Mouse (Mus musculus): ENCODE measurements around the gene Ankib1. TPM values are rescaled to one million over a fixed set of nuclear protein-coding genes. Genes with fewer than 3 reads are reported as not detected.

The Ankib1 gene
- polyA plus RNA-seq, 1 experiment from 2014 or later: 11.0 TPM

GRCm38 (mm10) chr5:3646539-3646938 is 156.2 kb downstream of the Ankib1 start:
- WGBS: 31% methylated on average over 6 of the region's 6 CpGs
- Histone ChIP-seq H3K4me3 (peak overlapping the region; percentile 96), H3K27ac (ENCODE audit: poor library complexity, severe bottlenecking) (no peak overlapping the region), H3K9ac (peak overlapping the region; percentile 95), H3K4me2 (peak overlapping the region; percentile 83), H3K36me3 (peaks cover 30% of the 10 kb centered on the region), H3K9me3 (replicated peaks) (no peaks in the 10 kb centered on the region), H3K27me3 (replicated peaks) (no peaks in the 10 kb centered on the region), H3K4me1 (replicated peaks) (peaks cover 7% of the 10 kb centered on the region)
- ATAC-seq (ENCODE audit: insufficient number of reproducible peaks, low FRiP score): no peak

GRCm38 (mm10) chr5:3645326-3645725 is 157.4 kb downstream of the Ankib1 start:
- Histone ChIP-seq H3K4me3 (no peak overlapping the region), H3K9ac (no peak overlapping the region), H3K4me2 (no peak overlapping the region), H3K27me3 (replicated peaks) (no peaks in the 10 kb centered on the region), H3K9me3 (replicated peaks) (no peaks in the 10 kb centered on the region), H3K36me3 (peaks cover 39% of the 10 kb centered on the region), H3K4me1 (replicated peaks) (peaks cover 7% of the 10 kb centered on the region), H3K27ac (ENCODE audit: poor library complexity, severe bottlenecking) (no peak overlapping the region)
- 84% methylated on average over 6 of the region's 6 CpGs for WGBS
- ATAC-seq (ENCODE audit: insufficient number of reproducible peaks, low FRiP score): no peak

GRCm38 (mm10) chr5:3644621-3645020 is 158.1 kb downstream of the Ankib1 start:
- WGBS: 92% methylated on average over 6 of the region's 6 CpGs
- Histone ChIP-seq H3K4me3 (no peak overlapping the region), H3K9ac (no peak overlapping the region), H3K9me3 (replicated peaks) (no peaks in the 10 kb centered on the region), H3K27me3 (replicated peaks) (no peaks in the 10 kb centered on the region), H3K36me3 (peaks cover 43% of the 10 kb centered on the region), H3K27ac (ENCODE audit: poor library complexity, severe bottlenecking) (no peak overlapping the region), H3K4me2 (no peak overlapping the region), H3K4me1 (replicated peaks) (peaks cover 7% of the 10 kb centered on the region)
- ATAC-seq (ENCODE audit: insufficient number of reproducible peaks, low FRiP score): no peak

Small RNA genes within 50 kb of the gene (microRNA-seq; reads per million reads assigned to microRNA genes)
- not detected for gene Gm22926
- not detected for gene Gm26238

Other genes with a start within 250 kb of the Ankib1 start
- 1.9 and 2.6 TPM in 2 replicates for gene 1700109H08Rik, start 231.4 kb downstream of the Ankib1 start, polyA plus RNA-seq (2016; fragmentation: Nextera tagmentation; extraction: Ambion mirVana)
- gene Pex1, start 206.9 kb downstream of the Ankib1 start, polyA plus RNA-seq (2016; fragmentation: Nextera tagmentation; extraction: Ambion mirVana): 12.9 and 16.9 TPM in 2 replicates
- gene Rbm48, start 206.3 kb downstream of the Ankib1 start, polyA plus RNA-seq (2016; fragmentation: Nextera tagmentation; extraction: Ambion mirVana): 9.6 TPM in 2 replicates
- gene Tmbim7, start 151.7 kb downstream of the Ankib1 start, polyA plus RNA-seq (2016; fragmentation: Nextera tagmentation; extraction: Ambion mirVana): not detected in 2 replicates
- 67.7 and 69.3 TPM in 2 replicates for gene Gatad1, start 145.7 kb downstream of the Ankib1 start, polyA plus RNA-seq (2016; fragmentation: Nextera tagmentation; extraction: Ambion mirVana)
- gene Krit1, start 259 bp upstream of the Ankib1 start, polyA plus RNA-seq (2016; fragmentation: Nextera tagmentation; extraction: Ambion mirVana): 45.5 and 45.7 TPM in 2 replicates
- 0.13 and 0.40 TPM in 2 replicates for gene Lrrd1, start 42.2 kb upstream of the Ankib1 start, polyA plus RNA-seq (2016; fragmentation: Nextera tagmentation; extraction: Ambion mirVana)
- gene Mterf1a, start 91.0 kb upstream of the Ankib1 start, polyA plus RNA-seq (2016; fragmentation: Nextera tagmentation; extraction: Ambion mirVana): 5.3 and 5.4 TPM in 2 replicates
- 107 and 121 TPM in 2 replicates for gene Akap9, start 125.1 kb upstream of the Ankib1 start, polyA plus RNA-seq (2016; fragmentation: Nextera tagmentation; extraction: Ambion mirVana)

Measured in heart, embryonic 12.5 days (tissue).